Mouse (Mus musculus) heart, embryonic 16.5 days (tissue): ENCODE results near the gene Akirin2. TPM values are rescaled to one million over a fixed set of nuclear protein-coding genes. Genes with fewer than 3 reads are reported as not detected.

Experiments
- ATAC-seq: fragments of 200-750 bp; cut with Nextera tagmentation; replicated peaks from 2 replicates; pipeline ENCODE4 v1.8.0; 2017; ENCODE audit warnings: moderate number of reproducible peaks; ENCODE audit not compliant: insufficient read depth, low FRiP score; ENCODE audit errors: extremely low read depth
- H3K27ac ChIP-seq: fragments of 300-500 bp; sonication (generic); 2 replicates; pipeline ENCODE4 v1.5.1; 2014; ENCODE audit warnings: mild to moderate bottlenecking, low read length, control low read depth, moderate library complexity
- H3K27me3 ChIP-seq: fragments of 300-500 bp; sonication (generic); 2 replicates; pipeline ENCODE4 v1.6.1; 2014; ENCODE audit warnings: low read length, mixed read lengths; ENCODE audit not compliant: control insufficient read depth, insufficient read depth
- H3K36me3 ChIP-seq: fragments of 300-500 bp; sonication (generic); 2 replicates; pipeline ENCODE4 v1.6.1; 2014; ENCODE audit not compliant: control insufficient read depth, insufficient read depth
- H3K4me1 ChIP-seq: fragments of 300-500 bp; sonication (generic); 2 replicates; pipeline ENCODE4 v1.6.1; 2014; ENCODE audit warnings: low read length, mixed read lengths; ENCODE audit not compliant: control insufficient read depth, insufficient read depth
- H3K4me2 ChIP-seq: fragments of 300-500 bp; sonication (generic); 2 replicates; pipeline ENCODE4 v1.6.1; 2014; ENCODE audit warnings: low read depth, mild to moderate bottlenecking, control low read depth, low read length
- H3K4me3 ChIP-seq: fragments of 300-500 bp; sonication (generic); 2 replicates; pipeline ENCODE4 v1.5.1; 2014; ENCODE audit warnings: mild to moderate bottlenecking, control low read depth, low read length
- H3K9ac ChIP-seq: fragments of 300-500 bp; sonication (generic); 2 replicates; pipeline ENCODE4 v1.6.1; 2014; ENCODE audit warnings: low read length, control low read depth
- H3K9me3 ChIP-seq: fragments of 300-500 bp; sonication (generic); replicated peaks from 2 replicates; pipeline ENCODE4 v1.6.1; 2016; ENCODE audit warnings: low read length; ENCODE audit not compliant: control insufficient read depth
- WGBS: fragments of 180-500 bp; shearing (Covaris S2); extraction: QIAGEN DNeasy Blood & Tissue Kit; methylation state at CpG from one replicate; pipeline ENCODE4 v1.1.7; 2014; 5-methylcytosine and 5-hydroxymethylcytosine counted together
- polyA plus RNA-seq: library from polyadenylated mRNA; unstranded; fragments of >200 nt; fragmentation: Nextera tagmentation; extraction: Ambion mirVana; gene quantifications from 2 replicates; pipeline ENCODE4 v1.2.1, GENCODE M21; 2015

Gene Akirin2
- 28.1 and 31.0 TPM in 2 replicates for polyA plus RNA-seq

GRCm38 (mm10) chr4:34550748-34551097 is at the start of gene Akirin2:
TSS of gene Akirin2 (plus strand) at chr4:34550937.
- Histone ChIP-seq H3K27ac (peak within 1 kb of the TSS; percentile 97), H3K27me3 (no peaks in the 10 kb centered on the region), H3K4me1 (peaks cover 23% of the 10 kb centered on the region), H3K4me2 (peak within 1 kb of the TSS; percentile 86), H3K4me3 (peak within 1 kb of the TSS; percentile 72), H3K36me3 (no peaks in the 10 kb centered on the region), H3K9me3 (no peaks in the 10 kb centered on the region), H3K9ac (peak within 1 kb of the TSS; percentile 92)
- ATAC-seq = peak; percentile 49
- 0% methylated on average over 53 of the region's 53 CpGs for WGBS

- Histone ChIP-seq H3K36me3 (no peaks in the 10 kb centered on the region), H3K9me3 (peaks cover 7% of the 10 kb centered on the region), H3K9ac (no peak overlapping the region), H3K4me2 (no peak overlapping the region), H3K27ac (no peak overlapping the region), H3K4me1 (no peaks in the 10 kb centered on the region), H3K4me3 (no peak overlapping the region), H3K27me3 (no peaks in the 10 kb centered on the region)
- WGBS = 76% methylated on average over 3 of the region's 3 CpGs
- no peak for ATAC-seq
Measured at GRCm38 (mm10) chr4:34510305-34510704, 40.4 kb upstream of the Akirin2 start.

- Histone ChIP-seq H3K36me3 (no peaks in the 10 kb centered on the region), H3K4me2 (no peak overlapping the region), H3K27ac (no peak overlapping the region), H3K4me3 (no peak overlapping the region), H3K4me1 (no peaks in the 10 kb centered on the region), H3K9ac (no peak overlapping the region), H3K9me3 (no peaks in the 10 kb centered on the region), H3K27me3 (no peaks in the 10 kb centered on the region)
- 60% methylated on average over 3 of the region's 3 CpGs for WGBS
- no peak for ATAC-seq
Measured at GRCm38 (mm10) chr4:34522846-34523245, 27.9 kb upstream of the Akirin2 start.

GRCm38 (mm10) chr4:34523586-34523985 is 27.2 kb upstream of the Akirin2 start:
- no peaks in the 10 kb centered on the region for H3K27me3 ChIP-seq
- no peaks in the 10 kb centered on the region for H3K36me3 ChIP-seq
- H3K4me2 ChIP-seq = no peak overlapping the region
- WGBS = 87% methylated on average over 4 of the region's 4 CpGs
- H3K27ac ChIP-seq = no peak overlapping the region
- no peaks in the 10 kb centered on the region for H3K9me3 ChIP-seq
- H3K9ac ChIP-seq = no peak overlapping the region
- no peak for ATAC-seq
- H3K4me3 ChIP-seq = no peak overlapping the region
- no peaks in the 10 kb centered on the region for H3K4me1 ChIP-seq

DNA sequence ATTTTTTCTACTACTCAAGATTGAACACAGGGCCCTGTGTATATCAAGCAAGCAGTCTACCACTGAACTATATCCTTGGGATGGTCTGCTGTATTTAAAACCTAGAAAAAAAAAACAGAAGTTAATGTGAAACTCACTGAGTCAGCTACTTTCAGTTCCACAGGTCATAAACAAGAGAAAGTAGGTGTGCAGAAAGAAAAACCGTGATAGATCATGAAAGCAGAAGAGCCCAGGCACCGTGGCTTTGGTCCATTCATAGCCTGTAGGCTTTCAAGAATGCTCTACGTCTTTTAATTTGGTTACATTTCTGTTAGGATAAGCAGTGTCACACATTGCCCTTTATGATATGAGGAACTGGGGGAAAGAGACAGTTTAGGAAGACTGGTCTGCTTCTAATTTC is 24.0 kb upstream of the Akirin2 start:
- WGBS = 78% methylated on average over 3 of the region's 3 CpGs
- no peak overlapping the region for H3K9ac ChIP-seq
- no peak overlapping the region for H3K4me2 ChIP-seq
- no peak overlapping the region for H3K4me3 ChIP-seq
- no peaks in the 10 kb centered on the region for H3K27me3 ChIP-seq
- H3K27ac ChIP-seq = no peak overlapping the region
- ATAC-seq = no peak
- H3K9me3 ChIP-seq = no peaks in the 10 kb centered on the region
- H3K36me3 ChIP-seq = no peaks in the 10 kb centered on the region
- H3K4me1 ChIP-seq = no peaks in the 10 kb centered on the region

DNA sequence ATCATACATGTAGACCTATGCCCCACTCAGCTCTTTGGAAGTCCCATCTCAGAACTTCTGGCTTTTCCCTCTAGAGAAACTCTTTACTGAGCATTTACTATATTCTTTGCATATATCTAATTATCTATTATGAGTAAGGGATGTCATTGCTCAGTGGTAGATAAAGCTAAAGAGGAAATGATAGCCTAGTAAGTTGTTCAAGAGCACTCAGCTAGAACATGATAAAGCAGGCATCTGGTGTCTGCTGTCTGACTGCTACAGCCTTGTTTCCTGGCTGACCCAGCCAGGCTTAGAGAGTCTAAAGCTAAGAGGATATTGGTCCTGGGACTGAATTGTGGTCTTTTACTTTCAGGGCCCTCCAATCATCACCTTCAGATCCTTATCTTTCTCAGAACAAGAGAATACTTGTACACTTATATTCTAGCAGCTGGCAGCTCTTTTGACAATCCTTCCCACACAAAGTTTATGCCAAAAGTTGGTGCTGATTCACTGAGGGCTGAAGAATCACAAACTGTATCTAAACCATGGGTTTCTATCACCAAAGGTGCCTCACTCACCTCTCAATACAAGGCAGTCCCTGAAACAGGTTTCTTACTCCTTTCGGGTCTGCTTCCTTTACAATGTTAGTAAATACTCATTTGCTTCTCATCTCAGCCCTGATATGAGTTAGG is 22.2 kb upstream of the Akirin2 start:
- 75% methylated on average over 1 of the region's 1 CpGs for WGBS
- no peak for ATAC-seq

GRCm38 (mm10) chr4:34529379-34529778 is 21.4 kb upstream of the Akirin2 start:
- Histone ChIP-seq H3K27me3 (no peaks in the 10 kb centered on the region), H3K36me3 (no peaks in the 10 kb centered on the region), H3K9me3 (no peaks in the 10 kb centered on the region), H3K4me1 (no peaks in the 10 kb centered on the region), H3K9ac (no peak overlapping the region), H3K4me3 (no peak overlapping the region), H3K4me2 (no peak overlapping the region), H3K27ac (no peak overlapping the region)
- no peak for ATAC-seq
- 68% methylated on average over 4 of the region's 4 CpGs for WGBS

More for the DNA sequence above, 22.2 kb upstream of the Akirin2 start:
- no peak overlapping the region for H3K4me3 ChIP-seq
- H3K36me3 ChIP-seq = no peaks in the 10 kb centered on the region
- no peak overlapping the region for H3K9ac ChIP-seq
- H3K27me3 ChIP-seq = no peaks in the 10 kb centered on the region
- H3K27ac ChIP-seq = no peak overlapping the region
- H3K4me1 ChIP-seq = no peaks in the 10 kb centered on the region
- H3K9me3 ChIP-seq = no peaks in the 10 kb centered on the region
- H3K4me2 ChIP-seq = no peak overlapping the region

DNA sequence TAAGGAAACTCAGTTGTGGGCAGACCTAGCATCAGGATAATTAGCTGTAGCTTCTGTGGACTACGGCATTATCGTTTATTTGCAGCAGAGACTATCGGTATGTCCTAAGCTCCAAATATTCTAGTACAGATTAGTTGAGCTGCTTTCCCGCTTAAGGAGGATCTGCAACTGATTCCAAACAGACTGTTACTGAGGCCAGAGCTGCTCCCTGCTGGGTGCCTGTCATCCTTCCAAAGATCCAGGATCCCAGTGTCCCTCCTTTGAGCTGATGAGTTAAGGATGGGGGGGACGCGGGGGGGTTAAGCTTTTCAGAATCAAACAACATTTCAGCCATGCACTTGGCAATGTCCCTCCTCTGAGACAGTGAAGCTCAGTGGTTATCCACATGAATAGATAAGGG is 20.8 kb upstream of the Akirin2 start:
- Histone ChIP-seq H3K27ac (no peak overlapping the region), H3K4me1 (no peaks in the 10 kb centered on the region), H3K4me2 (no peak overlapping the region), H3K4me3 (no peak overlapping the region), H3K9ac (no peak overlapping the region), H3K27me3 (no peaks in the 10 kb centered on the region), H3K9me3 (no peaks in the 10 kb centered on the region), H3K36me3 (no peaks in the 10 kb centered on the region)
- 80% methylated on average over 6 of the region's 6 CpGs for WGBS
- no peak for ATAC-seq

- no peaks in the 10 kb centered on the region for H3K36me3 ChIP-seq
- H3K4me1 ChIP-seq = peaks cover 18% of the 10 kb centered on the region
- peak overlapping the region; percentile 72 for H3K4me3 ChIP-seq
- H3K4me2 ChIP-seq = peak overlapping the region; percentile 68
- H3K9me3 ChIP-seq = no peaks in the 10 kb centered on the region
- H3K27ac ChIP-seq = peak overlapping the region; percentile 97
- WGBS = 3% methylated on average over 38 of the region's 38 CpGs
- no peaks in the 10 kb centered on the region for H3K27me3 ChIP-seq
- H3K9ac ChIP-seq = peak overlapping the region; percentile 92
- ATAC-seq = peak; percentile 93
Measured at GRCm38 (mm10) chr4:34549981-34550747, 573 bp upstream of the Akirin2 start.
